Mouse (Mus musculus): ENCODE results near the gene Crip2. TPM values are rescaled to one million over a fixed set of nuclear protein-coding genes. Genes with fewer than 3 reads are reported as not detected.

Gene Crip2
- total RNA-seq, 1 experiment from 2014 or later = 0.70 TPM

DNA sequence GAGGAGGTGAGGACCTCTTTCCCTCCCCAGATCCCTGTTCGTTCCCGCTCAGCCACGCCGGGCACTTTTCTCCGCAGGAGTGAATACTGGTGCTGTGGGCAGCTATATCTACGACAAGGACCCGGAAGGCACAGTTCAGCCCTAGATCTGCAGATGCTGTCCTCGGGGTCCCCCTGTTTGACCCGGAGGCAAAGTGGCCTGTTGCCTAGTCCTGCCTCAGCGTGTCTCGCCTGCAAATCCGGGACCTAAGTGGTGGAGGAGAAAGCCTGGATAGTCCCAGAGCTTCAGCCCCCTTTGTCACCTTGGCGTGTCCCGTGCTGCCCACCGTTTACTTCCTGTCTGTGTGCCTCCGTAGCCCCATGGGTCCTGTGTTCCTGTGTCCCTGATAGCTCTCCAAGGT lies 4.8 kb downstream of the Crip2 start:
- ATAC-seq (ENCODE audit: extremely low read depth, insufficient number of reproducible peaks, low FRiP score, poor library complexity, severe bottlenecking) = no peak

DNA sequence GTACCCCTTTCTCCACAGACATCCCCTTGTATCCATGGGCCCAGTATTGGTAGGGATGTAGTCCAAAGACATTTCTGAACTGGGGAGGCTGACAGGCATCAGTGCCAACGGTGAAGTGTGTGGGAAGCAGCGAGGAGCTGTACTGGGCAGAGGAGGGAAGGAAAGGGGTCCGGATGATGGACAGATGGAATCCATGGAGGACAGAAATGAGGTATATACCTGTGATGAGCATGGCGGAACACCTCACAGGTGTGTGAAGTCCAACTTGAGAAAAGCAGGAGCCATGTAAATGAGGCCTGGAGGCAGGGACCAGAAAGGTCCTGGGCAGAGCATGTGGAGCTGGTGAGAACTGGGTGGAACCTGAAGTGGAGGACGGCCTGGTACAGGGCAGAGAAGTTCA lies 5.6 kb downstream of the Crip2 start:
- no peak for ATAC-seq (ENCODE audit: extremely low read depth, insufficient number of reproducible peaks, low FRiP score, poor library complexity, severe bottlenecking)

DNA sequence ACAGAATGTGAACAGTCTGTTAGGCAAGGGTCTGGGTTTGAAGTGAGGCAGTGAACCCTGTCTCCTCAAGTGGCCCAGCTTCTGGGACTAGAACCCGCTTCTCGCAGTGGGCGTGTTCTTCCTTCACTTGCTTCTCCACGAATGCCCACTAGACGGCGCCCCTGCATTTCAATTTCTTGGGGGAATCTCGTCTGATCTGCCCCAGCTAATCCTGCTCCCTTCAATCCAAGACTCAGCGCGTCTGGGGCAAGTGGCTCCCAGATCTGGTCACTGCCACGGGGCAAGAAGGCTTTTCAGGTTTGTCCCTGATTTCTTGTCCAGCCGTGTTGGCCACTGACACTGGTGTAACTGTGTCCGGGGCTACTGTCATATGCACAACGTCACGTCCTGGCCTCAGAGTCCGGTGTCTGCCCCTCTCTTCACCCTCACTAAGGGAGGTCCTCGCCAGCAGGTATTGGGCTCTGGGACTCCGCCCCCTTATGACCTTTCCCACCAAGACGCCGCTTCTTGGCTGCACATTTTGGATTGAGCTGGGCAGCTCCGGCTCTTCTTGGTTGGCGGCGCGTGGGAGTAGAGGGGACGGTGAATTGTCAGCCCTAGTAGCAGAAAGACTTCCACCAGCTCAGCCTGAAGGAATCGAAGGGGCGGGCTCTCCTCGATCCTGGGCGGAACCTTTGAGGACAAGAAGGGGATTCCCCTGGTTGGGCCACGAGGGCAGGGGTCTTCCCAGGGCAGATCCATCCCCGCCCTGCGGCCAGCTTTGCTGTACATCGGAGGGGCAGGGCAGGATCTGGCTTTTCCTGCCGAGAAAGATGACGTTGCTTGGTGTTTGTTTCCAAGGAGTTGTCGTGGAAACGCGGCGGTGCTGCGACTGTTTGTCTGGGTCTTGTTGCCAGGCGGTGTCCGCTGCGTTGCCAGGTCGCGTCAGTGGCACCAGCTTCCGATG lies 6.3 kb downstream of the Crip2 start, which contains the start of gene Crip1:
Gene Crip1 (plus strand): TSS at position 205 of the 946 bp plus-strand sequence.
- peak; percentile 59 for ATAC-seq (ENCODE audit: extremely low read depth, insufficient number of reproducible peaks, low FRiP score, poor library complexity, severe bottlenecking)

DNA sequence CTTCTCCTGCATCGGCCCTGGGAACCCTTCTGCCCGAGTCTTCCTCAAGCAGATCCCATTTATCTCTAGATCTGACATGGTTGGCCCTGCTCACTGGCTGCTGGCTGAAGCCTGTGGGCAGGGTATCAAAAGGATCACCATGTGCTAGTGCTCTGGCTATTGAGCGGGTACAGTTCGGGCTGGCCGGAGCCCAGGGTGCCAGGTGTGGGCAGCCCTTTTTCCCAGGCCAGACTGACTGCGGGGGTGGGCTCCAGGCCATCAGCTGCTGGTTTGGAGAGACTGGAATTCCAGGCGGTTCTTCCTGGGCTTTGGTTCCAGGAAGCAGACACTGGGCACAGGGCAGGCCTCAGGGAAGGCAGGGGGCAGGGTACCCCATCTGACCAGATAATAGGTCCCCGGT lies 7.4 kb downstream of the Crip2 start:
- ATAC-seq (ENCODE audit: extremely low read depth, insufficient number of reproducible peaks, low FRiP score, poor library complexity, severe bottlenecking) = no peak

- ATAC-seq (ENCODE audit: extremely low read depth, insufficient number of reproducible peaks, low FRiP score, poor library complexity, severe bottlenecking) = no peak
These were observed 8.5 kb downstream of the Crip2 start for GRCm38 (mm10) chr12:113148381-113149035.

GRCm38 (mm10) chr12:113149341-113149740 lies 9.3 kb downstream of the Crip2 start:
- no peak for ATAC-seq (ENCODE audit: extremely low read depth, insufficient number of reproducible peaks, low FRiP score, poor library complexity, severe bottlenecking)

DNA sequence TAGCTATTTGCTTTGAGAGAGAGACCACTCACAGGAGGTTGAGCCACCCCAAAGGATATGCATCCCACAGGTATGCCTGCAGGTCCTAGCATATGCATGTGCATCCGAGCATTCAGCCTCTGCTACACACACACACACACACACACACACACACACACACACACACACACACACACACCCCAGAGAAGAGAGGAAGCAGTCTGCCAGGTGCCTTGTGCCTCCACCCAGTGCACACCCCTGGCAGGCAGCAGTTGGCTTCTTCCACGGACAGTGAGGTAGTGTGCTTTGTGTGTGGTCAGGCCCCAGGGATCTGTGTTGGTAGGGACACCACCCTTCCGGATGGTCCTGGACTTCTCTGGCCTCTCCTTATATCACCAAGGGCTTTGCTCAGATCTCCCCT lies 9.9 kb downstream of the Crip2 start:
- ATAC-seq (ENCODE audit: extremely low read depth, insufficient number of reproducible peaks, low FRiP score, poor library complexity, severe bottlenecking) = no peak

- ATAC-seq (ENCODE audit: extremely low read depth, insufficient number of reproducible peaks, low FRiP score, poor library complexity, severe bottlenecking) = no peak
These were observed 10.6 kb downstream of the Crip2 start for GRCm38 (mm10) chr12:113150591-113150990.

DNA sequence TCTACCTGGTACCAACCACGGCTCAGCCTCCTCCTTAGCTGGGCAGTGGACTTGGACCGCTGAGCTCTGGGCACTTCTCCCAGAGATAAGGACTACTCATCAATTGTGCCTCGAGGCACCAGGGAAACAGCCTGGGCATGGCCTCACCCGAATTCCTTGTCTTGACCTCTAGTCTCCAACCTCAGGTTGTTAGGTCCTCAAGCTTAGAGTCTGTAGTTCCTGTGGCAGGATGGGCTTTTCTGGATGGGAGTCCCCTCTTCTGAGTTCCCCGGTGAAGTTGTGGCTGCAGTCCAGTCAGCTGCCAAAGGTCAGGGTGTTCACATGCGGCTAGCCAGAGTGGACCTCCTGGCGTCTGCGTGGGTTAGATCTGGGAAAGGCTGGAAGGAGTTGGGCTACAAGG lies 11.0 kb downstream of the Crip2 start:
- ATAC-seq (ENCODE audit: extremely low read depth, insufficient number of reproducible peaks, low FRiP score, poor library complexity, severe bottlenecking) = no peak

GRCm38 (mm10) chr12:113151661-113152271 lies 11.7 kb downstream of the Crip2 start:
- no peak for ATAC-seq (ENCODE audit: extremely low read depth, insufficient number of reproducible peaks, low FRiP score, poor library complexity, severe bottlenecking)

DNA sequence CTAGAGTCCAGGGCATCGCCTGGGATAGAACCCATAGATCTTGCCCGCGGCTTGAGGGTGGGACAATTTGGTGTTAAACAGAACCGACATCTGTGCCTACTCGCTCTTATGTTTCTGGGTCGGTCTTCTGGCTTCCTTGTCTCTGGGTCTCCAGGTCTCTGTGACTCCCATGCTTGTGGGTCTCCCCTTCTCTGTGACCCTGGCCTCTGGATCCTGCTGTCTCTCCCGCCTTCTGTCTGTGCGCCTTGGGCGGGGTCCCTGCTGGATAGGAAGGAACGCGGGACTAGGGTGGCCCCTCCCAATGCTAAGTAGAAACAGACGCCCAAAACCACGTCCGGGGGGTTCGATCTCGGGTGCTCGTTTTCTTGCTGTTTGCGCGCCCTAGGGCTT lies 12.2 kb downstream of the Crip2 start:
- ATAC-seq (ENCODE audit: extremely low read depth, insufficient number of reproducible peaks, low FRiP score, poor library complexity, severe bottlenecking) = no peak

DNA sequence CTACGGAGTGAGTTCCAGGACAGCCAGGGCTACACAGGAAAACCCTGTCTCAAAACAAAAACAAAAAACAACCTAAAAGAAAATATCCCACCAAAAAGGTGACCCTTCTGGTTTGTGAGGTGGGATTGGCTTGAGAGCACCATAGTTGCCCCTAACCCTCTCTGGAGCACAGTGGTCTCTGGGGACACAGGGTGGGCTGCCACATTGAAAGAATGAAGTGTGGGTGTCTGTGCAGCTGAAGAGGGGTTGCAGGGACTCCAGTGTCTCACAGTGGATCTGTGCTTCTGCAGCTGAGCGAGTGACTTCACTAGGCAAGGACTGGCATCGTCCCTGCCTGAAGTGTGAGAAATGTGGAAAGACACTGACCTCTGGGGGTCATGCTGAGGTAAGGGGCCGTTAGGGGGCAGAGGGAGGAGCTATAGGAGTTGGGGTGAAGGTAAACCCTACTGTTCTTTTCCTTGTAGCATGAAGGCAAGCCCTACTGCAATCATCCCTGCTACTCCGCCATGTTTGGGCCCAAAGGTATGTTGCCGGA lies 13.0 kb downstream of the Crip2 start:
- no peak for ATAC-seq (ENCODE audit: extremely low read depth, insufficient number of reproducible peaks, low FRiP score, poor library complexity, severe bottlenecking)

DNA sequence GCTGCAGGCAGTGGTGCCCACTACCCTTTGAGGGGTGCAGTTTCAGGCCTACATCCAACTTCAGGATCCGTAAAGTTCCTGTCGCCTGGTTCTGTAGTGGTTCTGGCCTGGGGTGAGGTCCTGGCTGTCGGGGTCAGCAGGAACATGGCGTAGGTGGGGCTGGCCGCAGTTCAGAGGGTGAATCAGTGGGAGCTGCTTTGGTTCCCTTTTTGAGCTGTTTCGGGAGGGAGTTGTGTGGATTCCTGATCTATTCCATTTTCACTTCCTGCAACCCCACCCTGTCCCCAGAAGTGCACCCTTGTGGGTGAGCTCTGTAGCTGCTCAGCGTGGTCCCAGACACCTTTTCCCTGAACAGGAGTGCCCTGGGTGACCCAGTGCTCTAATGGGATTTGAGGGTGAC lies 13.9 kb downstream of the Crip2 start:
- ATAC-seq (ENCODE audit: extremely low read depth, insufficient number of reproducible peaks, low FRiP score, poor library complexity, severe bottlenecking) = no peak

GRCm38 (mm10) chr12:113154747-113155075 lies 14.7 kb downstream of the Crip2 start:
- no peak for ATAC-seq (ENCODE audit: extremely low read depth, insufficient number of reproducible peaks, low FRiP score, poor library complexity, severe bottlenecking)

DNA sequence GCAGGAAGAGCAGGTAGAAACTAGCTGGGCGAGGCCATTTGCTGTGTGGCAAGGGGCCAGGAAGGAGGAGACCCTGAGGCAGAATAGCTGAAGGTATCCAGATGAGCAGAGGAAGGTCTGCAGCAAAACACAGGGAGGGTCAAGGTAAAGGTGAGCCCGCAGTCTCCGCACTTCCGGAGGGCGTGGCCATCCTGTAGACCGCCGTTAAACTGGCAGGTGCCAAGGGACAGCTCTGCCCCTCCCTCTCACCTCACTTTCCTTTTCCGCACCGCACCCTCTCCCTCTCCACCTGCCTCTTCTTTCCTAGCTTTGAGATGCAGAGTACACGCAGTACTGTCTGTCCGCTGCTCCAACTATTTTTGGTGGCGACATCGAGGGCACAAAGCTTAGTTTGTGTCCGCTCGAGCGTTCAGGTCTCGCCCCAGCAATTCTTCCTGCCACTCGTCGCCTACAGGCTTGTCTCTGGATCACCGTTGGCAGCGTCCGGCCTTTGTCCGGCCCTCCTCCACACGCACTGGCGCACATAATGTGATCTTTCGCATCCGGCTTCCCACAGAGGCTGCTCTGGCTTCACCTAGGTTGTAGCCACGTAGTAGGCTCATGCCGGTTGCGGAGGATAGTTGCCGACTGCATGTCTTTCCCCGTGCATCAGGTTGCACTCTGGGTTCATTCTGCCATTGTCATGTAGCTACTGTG lies 15.2 kb downstream of the Crip2 start:
- ATAC-seq (ENCODE audit: extremely low read depth, insufficient number of reproducible peaks, low FRiP score, poor library complexity, severe bottlenecking) = no peak

DNA sequence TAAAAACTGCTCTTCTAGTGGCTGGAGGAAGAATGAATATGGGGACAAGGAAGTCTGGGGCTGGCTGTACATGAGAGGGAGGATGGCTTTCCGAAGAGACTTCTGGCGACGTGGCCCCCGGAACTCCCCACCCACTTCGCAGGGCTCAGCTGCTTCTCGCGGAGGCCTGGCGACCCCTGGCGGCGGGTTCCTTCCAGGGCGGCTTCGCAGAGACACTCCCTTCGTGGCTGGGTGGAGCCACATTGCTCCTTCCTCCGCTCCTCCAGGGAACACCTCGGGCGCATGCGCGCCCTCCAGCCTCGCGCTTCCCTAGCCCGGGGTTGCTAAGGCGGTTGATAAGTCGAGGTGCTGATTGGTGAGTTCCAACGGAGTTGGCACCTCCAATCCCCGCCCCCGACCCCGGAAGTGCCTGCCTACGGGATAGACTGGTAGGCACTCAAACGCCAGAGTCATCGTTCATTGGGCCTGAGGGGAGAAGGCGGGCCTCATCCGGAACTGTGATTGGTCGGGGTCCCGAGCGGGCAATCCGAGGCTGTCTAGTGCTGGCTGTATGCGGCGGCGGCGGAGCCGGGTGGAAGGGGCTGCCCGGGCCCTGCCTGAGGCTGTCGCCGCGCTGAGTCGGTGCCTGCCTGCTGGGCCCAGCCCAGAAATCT lies 16.0 kb downstream of the Crip2 start, which contains the start of gene Tedc1:
Gene Tedc1 (plus strand): TSS at position 535 of the 653 bp plus-strand sequence.
- peak; percentile 86 for ATAC-seq (ENCODE audit: extremely low read depth, insufficient number of reproducible peaks, low FRiP score, poor library complexity, severe bottlenecking)

- no peak for ATAC-seq (ENCODE audit: extremely low read depth, insufficient number of reproducible peaks, low FRiP score, poor library complexity, severe bottlenecking)
These were observed 16.5 kb downstream of the Crip2 start for GRCm38 (mm10) chr12:113156540-113156929.

DNA sequence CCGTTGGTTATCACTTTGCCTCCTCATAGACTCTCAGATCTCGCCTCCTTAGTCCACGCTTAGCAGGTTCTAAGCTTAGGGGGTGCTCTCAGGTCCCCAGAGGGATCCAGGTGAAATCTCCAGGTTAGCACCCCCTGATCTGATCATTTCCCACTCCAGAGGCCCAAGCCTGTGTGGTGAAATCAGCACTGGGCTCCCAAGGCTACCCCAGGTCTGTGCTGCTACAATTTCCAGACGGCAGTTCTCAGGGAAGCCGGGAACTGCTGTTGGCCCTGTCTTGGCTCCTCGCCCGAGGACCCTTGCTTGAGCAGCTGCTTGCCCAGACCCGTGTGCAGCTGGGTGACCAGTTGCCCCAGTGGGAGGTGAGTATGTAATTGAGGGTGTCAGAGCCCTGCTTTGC lies 17.0 kb downstream of the Crip2 start:
- ATAC-seq (ENCODE audit: extremely low read depth, insufficient number of reproducible peaks, low FRiP score, poor library complexity, severe bottlenecking) = no peak

DNA sequence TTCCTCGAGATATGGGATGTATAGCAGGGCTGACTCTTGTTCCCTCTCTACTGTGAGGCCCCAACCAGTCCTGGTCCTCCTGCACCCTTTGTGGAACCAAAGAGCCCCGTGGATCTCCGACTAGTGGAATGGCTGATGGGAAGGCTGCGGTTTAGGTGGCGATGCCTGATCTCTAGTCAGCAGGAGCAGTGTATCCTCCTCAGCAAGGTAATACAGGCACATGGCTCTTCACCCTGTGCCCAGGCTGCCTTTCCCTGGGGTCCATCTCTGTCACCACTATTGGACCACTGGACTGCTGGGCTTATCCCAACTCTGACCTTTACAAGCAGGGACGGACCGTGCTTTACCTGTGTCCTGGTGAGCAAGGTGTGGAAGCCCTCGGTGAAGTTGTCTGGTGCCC lies 17.5 kb downstream of the Crip2 start:
- no peak for ATAC-seq (ENCODE audit: extremely low read depth, insufficient number of reproducible peaks, low FRiP score, poor library complexity, severe bottlenecking)
